Mouse (Mus musculus): Measurements from ENCODE around the gene Slc22a1.

- TF ChIP-seq CTCF (conservative IDR thresholded peaks at IDR 0.05; ENCODE audit: insufficient read depth, insufficient read length, low read depth, low read length) (no peak), POLR2A (IDR thresholded peaks at IDR 0.05; ENCODE audit: low read depth, low read length) (no peak)
These were observed 37.4 kb upstream of the Slc22a1 start for GRCm38 (mm10) chr17:12712993-12713392.

Measured in kidney, adult 2 months (tissue).